Mouse (Mus musculus) embryonic facial prominence, embryonic 14.5 days (tissue): Measurements from ENCODE around the gene Aph1b. TPM values are rescaled to one million over a fixed set of nuclear protein-coding genes. Genes with fewer than 3 reads are reported as not detected.
"Not testable (repeated sequence)": the region's sequence is repeated elsewhere in the genome, so short reads cannot be mapped to it uniquely, and the experiment has no call there.

Source experiments
- ATAC-seq: fragments of 200-750 bp; cut with Nextera tagmentation; 2 replicates; pipeline ENCODE4 v1.8.0; 2017; ENCODE audit warnings: low read depth, moderate number of reproducible peaks, moderate TSS enrichment
- DNase-seq: peaks from one replicate; pipeline ENCODE4 v3.0.0-alpha.2; 2015; ENCODE audit warnings: low spot score
- H3K27ac ChIP-seq: fragments of 300-500 bp; sonication (generic); replicated peaks from 2 replicates; pipeline ENCODE4 v1.5.1; 2014; ENCODE audit warnings: low read depth, mild to moderate bottlenecking, low read length, moderate library complexity
- H3K27me3 ChIP-seq: fragments of 300-500 bp; sonication (generic); replicated peaks from 2 replicates; pipeline ENCODE4 v1.6.1; 2014; ENCODE audit warnings: low read length; ENCODE audit not compliant: control insufficient read depth, insufficient read depth
- H3K36me3 ChIP-seq: fragments of 300-500 bp; sonication (generic); 2 replicates; pipeline ENCODE4 v1.6.1; 2014; ENCODE audit warnings: low read length, mixed read lengths; ENCODE audit not compliant: control insufficient read depth, insufficient read depth
- H3K4me1 ChIP-seq: fragments of 300-500 bp; sonication (generic); 2 replicates; pipeline ENCODE4 v1.6.1; 2014; ENCODE audit warnings: antibody characterized with exemption, low read length; ENCODE audit not compliant: control insufficient read depth, insufficient read depth
- H3K4me2 ChIP-seq: fragments of 300-500 bp; sonication (generic); 2 replicates; pipeline ENCODE4 v1.6.1; 2014; ENCODE audit warnings: low read depth, mild to moderate bottlenecking, low read length, moderate library complexity, mixed read lengths
- H3K4me3 ChIP-seq: fragments of 300-500 bp; sonication (generic); 2 replicates; pipeline ENCODE4 v1.5.1; 2014; ENCODE audit warnings: low read depth, mild to moderate bottlenecking, low read length
- H3K9ac ChIP-seq: fragments of 300-500 bp; sonication (generic); 2 replicates; pipeline ENCODE4 v1.6.1; 2014; ENCODE audit warnings: low read depth, mild to moderate bottlenecking, low read length, moderate library complexity, mixed read lengths
- H3K9me3 ChIP-seq: fragments of 300-500 bp; sonication (generic); 2 replicates; pipeline ENCODE4 v1.6.1; 2016; ENCODE audit warnings: low read length; ENCODE audit not compliant: control insufficient read depth
- WGBS: fragments of 180-500 bp; shearing (Covaris S2); extraction: QIAGEN DNeasy Blood & Tissue Kit; methylation state at CpG from one replicate; pipeline ENCODE4 v1.1.7; 2014; 5-methylcytosine and 5-hydroxymethylcytosine counted together
- polyA plus RNA-seq: library from polyadenylated mRNA; unstranded; fragments of >200 nt; fragmentation: Nextera tagmentation; extraction: Ambion mirVana; gene quantifications from 2 replicates; pipeline ENCODE4 v1.2.1, GENCODE M21; 2014

The Aph1b gene
- polyA plus RNA-seq, 1 experiment from 2014 or later, result 11.7 TPM

DNA sequence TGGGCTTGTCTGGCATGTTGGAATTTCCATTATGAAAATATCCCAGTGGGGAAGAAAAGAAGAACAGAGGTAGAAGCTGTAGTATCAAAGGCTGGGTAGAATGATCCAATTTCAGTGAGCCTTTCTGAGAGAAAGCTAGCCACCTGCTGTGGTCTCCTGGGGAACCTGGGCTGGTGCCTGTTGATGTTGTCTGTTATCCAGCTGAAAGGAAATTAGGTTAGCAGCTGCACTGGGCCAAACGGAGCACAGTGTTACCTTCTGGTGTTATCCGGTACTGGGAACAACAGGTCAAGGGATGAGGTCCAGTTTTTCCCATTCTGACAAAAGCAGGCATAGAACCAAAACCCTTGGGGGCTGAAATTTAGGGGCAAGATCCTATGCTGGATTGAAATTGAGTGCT is 18.1 kb upstream of the Aph1b start:
- WGBS, result 10% methylated on average over 2 of the region's 2 CpGs
- Histone ChIP-seq H3K27ac (no peak overlapping the region), H3K4me3 (no peak overlapping the region), H3K27me3 (no peaks in the 10 kb centered on the region), H3K9me3 (no peaks in the 10 kb centered on the region), H3K36me3 (no peaks in the 10 kb centered on the region), H3K4me1 (no peaks in the 10 kb centered on the region), H3K9ac (no peak overlapping the region), H3K4me2 (no peak overlapping the region)
- ATAC-seq, result no peak
- DNase-seq, result peak; percentile 26

DNA sequence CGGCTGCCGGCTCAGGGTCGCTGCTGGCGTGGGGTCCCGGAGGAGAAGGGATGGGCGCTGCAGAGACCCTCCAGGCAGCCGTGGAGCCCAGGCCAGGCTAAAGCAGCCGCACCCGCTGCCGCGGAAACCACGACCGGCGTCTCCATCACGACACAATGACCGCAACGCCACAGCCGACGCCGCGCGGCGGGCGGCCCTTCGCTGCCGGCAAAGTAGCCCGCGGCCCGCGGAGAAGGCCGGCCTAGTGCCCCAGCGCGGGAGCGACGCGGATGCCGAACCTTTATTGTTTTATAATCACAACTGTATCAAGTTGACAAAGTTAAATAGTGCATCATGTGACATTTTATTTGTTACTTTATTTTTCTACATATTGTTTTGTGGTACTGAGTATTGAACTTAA is 10.7 kb upstream of the Aph1b start:
- not testable (repeated sequence) for H3K27ac ChIP-seq, H3K36me3 ChIP-seq, H3K4me1 ChIP-seq, DNase-seq, ATAC-seq, H3K9me3 ChIP-seq
- Histone ChIP-seq H3K4me3 (peak overlapping the region; percentile 35), H3K27me3 (peaks cover 19% of the 10 kb centered on the region; the same call in 1 of the 2 replicates), H3K4me2 (peak overlapping the region; percentile 58), H3K9ac (0 out of 2 replicates have a peak overlapping the region, but pooled peaks have one; percentile 34)
- 7% methylated on average over 23 of the region's 37 CpGs for WGBS

DNA sequence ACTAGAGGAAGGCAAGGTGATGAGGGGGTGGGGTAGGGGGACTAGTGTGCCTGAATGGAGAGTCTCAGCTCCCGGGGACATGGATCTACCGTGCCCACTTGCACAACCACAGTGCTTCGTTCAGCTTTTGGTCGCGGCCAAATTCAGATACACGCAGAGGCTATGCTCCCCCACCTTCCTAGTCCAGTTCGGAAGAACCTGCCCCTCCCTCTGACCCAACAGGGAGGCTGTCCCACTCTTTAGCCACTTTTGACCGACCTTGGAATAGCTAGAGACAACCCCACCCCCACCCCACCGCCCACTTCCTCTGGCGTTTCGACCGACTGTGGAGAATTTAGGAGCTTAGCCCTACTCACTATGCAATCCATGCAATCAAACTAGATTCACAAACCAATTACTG is 6.7 kb upstream of the Aph1b start:
- DNase-seq, result no peak
- H3K27me3 ChIP-seq, result peaks cover 17% of the 10 kb centered on the region; the same call in 1 of the 2 replicates
- no peaks in the 10 kb centered on the region for H3K9me3 ChIP-seq
- H3K27ac ChIP-seq, result no peak overlapping the region
- WGBS, result 34% methylated on average over 10 of the region's 12 CpGs
- peaks cover 6% of the 10 kb centered on the region; the same call in 1 of the 2 replicates for H3K4me1 ChIP-seq
- ATAC-seq, result no peak
- H3K4me3 ChIP-seq, result no peak overlapping the region
- H3K36me3 ChIP-seq, result no peaks in the 10 kb centered on the region
- no peak overlapping the region for H3K4me2 ChIP-seq
- H3K9ac ChIP-seq, result no peak overlapping the region

DNA sequence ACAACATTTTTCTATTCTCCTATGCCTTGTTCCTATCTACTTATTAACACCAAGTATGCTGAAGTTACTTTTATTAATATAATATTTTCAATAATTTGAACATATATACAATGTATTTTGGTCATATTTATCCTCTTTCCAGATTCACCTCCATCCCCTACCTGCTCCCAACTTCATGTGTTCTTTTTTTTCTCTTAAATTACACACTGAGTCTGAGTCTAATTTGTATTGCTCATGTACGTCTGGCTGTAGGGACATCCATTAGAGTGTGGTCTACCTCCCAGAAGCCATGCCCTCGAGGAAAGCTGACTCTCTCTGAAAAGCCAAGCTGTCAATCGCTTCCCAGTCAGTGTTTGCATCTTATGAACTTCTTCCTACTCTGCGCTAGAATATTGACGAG is 1.4 kb upstream of the Aph1b start, which contains the start of gene Gm10647:
TSS of gene Gm10647 (plus strand) at position 301 of the 400 bp plus-strand sequence.
- peaks cover 7% of the 10 kb centered on the region for H3K4me1 ChIP-seq
- DNase-seq (no peak), ATAC-seq (no peak)
- no peaks in the 10 kb centered on the region for H3K27me3 ChIP-seq
- WGBS, result 65% methylated on average over 5 of the region's 5 CpGs
- no peaks in the 10 kb centered on the region for H3K9me3 ChIP-seq
- peak within 1 kb of the TSS; percentile 66 for H3K4me3 ChIP-seq
- peak within 1 kb of the TSS; percentile 77 for H3K9ac ChIP-seq
- no peaks in the 10 kb centered on the region for H3K36me3 ChIP-seq
- peak within 1 kb of the TSS; percentile 78; the same call in 1 of the 2 replicates for H3K27ac ChIP-seq
- peak within 1 kb of the TSS; percentile 82 for H3K4me2 ChIP-seq

DNA sequence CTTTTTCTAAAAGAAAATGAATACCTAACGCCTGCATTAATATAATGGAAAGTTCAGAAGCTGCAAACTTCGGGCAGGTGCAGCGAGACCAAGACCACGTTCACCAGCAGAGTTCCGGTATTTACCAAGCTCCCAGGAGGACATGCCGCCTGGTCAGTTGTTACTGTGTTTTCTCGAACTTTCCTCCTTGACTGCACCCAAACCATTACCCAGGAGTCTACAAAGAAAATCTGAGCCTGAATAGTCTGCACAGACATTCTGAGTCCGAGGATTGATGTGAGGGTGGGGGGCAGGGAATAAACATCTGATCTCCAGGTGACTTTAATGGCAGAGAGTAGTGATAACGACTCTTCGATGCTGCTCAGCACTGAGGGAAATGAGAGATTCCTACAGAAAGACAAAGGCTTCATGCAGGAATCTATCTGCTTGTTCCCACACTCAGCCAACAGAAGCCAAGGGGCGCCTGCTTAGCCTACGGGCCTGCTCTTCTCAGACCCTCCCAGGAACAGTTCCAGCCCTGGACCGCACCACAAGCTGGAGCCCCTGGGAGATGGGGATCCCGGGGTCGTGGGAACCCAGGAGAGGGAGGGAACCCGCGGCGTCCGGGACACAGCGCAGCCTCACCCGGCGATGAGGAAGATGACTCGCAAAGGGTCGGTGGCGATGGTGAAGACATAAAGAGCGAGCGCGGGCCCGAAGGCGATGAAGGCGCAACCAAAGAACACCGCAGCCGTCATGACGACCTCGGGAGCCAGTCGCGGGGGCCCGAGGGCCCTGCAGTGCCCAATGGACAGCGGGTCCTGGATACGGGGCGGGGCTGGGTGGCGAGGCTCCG is 444 bp downstream of the Aph1b start:
- Histone ChIP-seq H3K4me2 (peak overlapping the region; percentile 82), H3K4me3 (peak overlapping the region; percentile 66), H3K9me3 (no peaks in the 10 kb centered on the region), H3K4me1 (peaks cover 7% of the 10 kb centered on the region), H3K27me3 (no peaks in the 10 kb centered on the region), H3K36me3 (no peaks in the 10 kb centered on the region), H3K9ac (peak overlapping the region; percentile 77), H3K27ac (peak overlapping the region; percentile 78)
- 2% methylated on average over 39 of the region's 43 CpGs for WGBS
- ATAC-seq (peak; percentile 19), DNase-seq (peak; percentile 9)

DNA sequence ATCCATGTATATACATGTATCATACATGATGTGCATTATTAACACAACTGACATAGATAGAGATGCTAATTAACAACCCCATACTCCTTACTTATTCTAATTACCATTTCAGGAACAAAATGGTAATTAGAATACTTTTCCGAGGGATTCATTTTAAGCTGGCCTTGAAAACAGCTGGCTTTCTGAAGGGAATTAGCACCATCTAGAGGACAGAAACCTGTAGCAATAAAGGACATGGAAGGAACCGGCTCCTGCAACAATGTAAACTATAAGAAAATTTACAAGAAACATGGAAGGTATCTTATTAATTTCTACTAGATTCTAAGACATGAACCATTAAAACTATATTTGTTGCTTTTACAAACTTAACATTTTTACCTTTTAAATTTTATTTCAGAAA is 7.5 kb downstream of the Aph1b start:
- H3K27me3 ChIP-seq, result no peaks in the 10 kb centered on the region
- H3K27ac ChIP-seq, result no peak overlapping the region
- H3K36me3 ChIP-seq, result no peaks in the 10 kb centered on the region
- H3K4me1 ChIP-seq, result no peaks in the 10 kb centered on the region
- no peaks in the 10 kb centered on the region for H3K9me3 ChIP-seq
- ATAC-seq (no peak), DNase-seq (peak; percentile 84)
- no peak overlapping the region for H3K4me2 ChIP-seq
- no peak overlapping the region for H3K4me3 ChIP-seq
- WGBS, result 7% methylated on average over 2 of the region's 2 CpGs
- no peak overlapping the region for H3K9ac ChIP-seq

DNA sequence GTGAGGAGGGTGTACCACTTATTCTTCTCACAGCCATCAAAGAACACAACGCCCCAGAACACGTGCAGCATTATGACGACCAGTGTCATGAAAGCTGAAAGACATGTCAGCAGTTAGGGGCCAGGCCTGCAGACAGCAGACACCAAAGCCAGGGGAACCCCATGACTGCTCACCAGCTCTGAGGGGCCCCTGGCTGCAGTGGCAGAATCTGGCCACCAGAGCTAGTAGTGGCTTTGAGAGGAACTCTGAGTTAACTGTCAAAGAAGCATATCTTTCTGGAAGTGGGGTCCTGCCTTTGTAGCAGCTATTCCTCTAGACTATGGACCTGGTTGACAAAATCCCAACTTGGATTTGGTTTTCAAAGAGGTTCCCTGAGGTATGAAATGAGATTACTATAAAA is 10.7 kb downstream of the Aph1b start:
- not testable (repeated sequence) for H3K27ac ChIP-seq, H3K4me2 ChIP-seq, H3K4me3 ChIP-seq, H3K4me1 ChIP-seq, H3K27me3 ChIP-seq, DNase-seq, ATAC-seq, H3K36me3 ChIP-seq, H3K9ac ChIP-seq, H3K9me3 ChIP-seq
- no CpG with 5 or more reads among the region's 3 CpGs for WGBS

DNA sequence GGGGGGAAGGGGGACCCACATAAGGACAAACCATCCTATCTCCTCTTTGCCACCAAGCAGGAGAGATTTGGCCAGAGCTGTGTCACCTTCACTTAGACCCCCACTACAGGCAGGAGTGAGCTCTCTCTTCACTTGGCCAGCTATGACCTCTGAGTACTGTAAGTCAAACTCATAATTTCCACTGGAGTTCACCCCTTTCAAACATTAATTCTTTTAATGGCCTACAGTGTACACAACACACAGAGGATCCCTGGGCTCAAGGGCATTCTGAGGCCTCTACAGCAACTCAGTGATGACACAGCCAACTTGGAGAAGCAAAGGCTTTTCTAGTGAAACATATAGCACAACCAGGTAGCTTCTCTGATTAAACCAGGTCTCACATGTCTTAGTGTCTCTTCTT is 24.6 kb downstream of the Aph1b start:
- no peaks in the 10 kb centered on the region for H3K9me3 ChIP-seq
- no peaks in the 10 kb centered on the region for H3K36me3 ChIP-seq
- H3K27me3 ChIP-seq, result no peaks in the 10 kb centered on the region
- no peak overlapping the region for H3K4me3 ChIP-seq
- no peak overlapping the region for H3K27ac ChIP-seq
- H3K4me1 ChIP-seq, result no peaks in the 10 kb centered on the region
- no peak overlapping the region for H3K9ac ChIP-seq
- DNase-seq (no peak), ATAC-seq (no peak)
- no peak overlapping the region for H3K4me2 ChIP-seq

DNA sequence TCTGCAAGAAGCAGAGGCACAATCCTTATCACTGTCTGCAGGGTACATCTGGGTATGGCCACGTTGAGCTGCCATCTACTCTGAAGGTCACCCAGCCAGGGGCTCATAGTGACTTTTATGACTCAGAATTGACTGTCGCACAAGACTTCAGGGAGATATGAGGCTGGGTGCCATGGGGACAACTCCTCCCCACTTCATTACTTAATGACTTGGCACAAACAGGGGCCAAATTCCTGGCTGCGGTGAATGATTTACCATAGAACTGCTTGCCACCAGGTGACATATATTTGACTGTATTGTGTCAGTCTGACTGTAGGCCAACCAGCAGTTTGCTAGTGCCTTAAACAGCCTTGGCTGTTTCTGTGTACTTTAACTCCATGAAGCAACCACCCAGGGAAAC is 26.0 kb downstream of the Aph1b start:
- H3K4me3 ChIP-seq, result no peak overlapping the region
- no peak overlapping the region for H3K27ac ChIP-seq
- 84% methylated on average over 3 of the region's 3 CpGs for WGBS
- no peaks in the 10 kb centered on the region for H3K4me1 ChIP-seq
- H3K9me3 ChIP-seq, result no peaks in the 10 kb centered on the region
- H3K4me2 ChIP-seq, result no peak overlapping the region
- no peaks in the 10 kb centered on the region for H3K27me3 ChIP-seq
- DNase-seq (no peak), ATAC-seq (no peak)
- H3K36me3 ChIP-seq, result no peaks in the 10 kb centered on the region
- H3K9ac ChIP-seq, result no peak overlapping the region
